Mouse (Mus musculus) G1E (cell line): ENCODE results near the gene Rtn4ip1.

ENCODE experiments used
- CTCF ChIP-seq: IDR thresholded peaks from 2 replicates; pipeline ENCODE4 v1.5.1; 2012; ENCODE audit warnings: low read depth, low read length, inconsistent platforms, mixed read lengths
- POLR2AphosphoS5 ChIP-seq: IDR thresholded peaks from 2 replicates; pipeline ENCODE4 v1.6.1; 2012; ENCODE audit warnings: low read depth, low read length, inconsistent platforms; ENCODE audit not compliant: insufficient replicate concordance
- TAL1 ChIP-seq: conservative IDR thresholded peaks from 2 replicates; pipeline ENCODE4 v1.6.1; 2012; ENCODE audit warnings: low read depth, low read length, inconsistent platforms, mixed read lengths

- no peak for TF ChIP-seq CTCF
- no peak for TF ChIP-seq TAL1
- no peak for TF ChIP-seq POLR2AphosphoS5
These were observed 45.3 kb upstream of the Rtn4ip1 start for GRCm38 (mm10) chr10:43856351-43856750.
